Mouse (Mus musculus): ENCODE measurements around the gene Cd200. TPM values are rescaled to one million over a fixed set of nuclear protein-coding genes. Genes with fewer than 3 reads are reported as not detected.
"Not testable (repeated sequence)": the region's sequence is repeated elsewhere in the genome, so short reads cannot be mapped to it uniquely, and the experiment has no call there.

The Cd200 gene
- polyA plus RNA-seq, 1 experiment = 0.03 TPM

DNA sequence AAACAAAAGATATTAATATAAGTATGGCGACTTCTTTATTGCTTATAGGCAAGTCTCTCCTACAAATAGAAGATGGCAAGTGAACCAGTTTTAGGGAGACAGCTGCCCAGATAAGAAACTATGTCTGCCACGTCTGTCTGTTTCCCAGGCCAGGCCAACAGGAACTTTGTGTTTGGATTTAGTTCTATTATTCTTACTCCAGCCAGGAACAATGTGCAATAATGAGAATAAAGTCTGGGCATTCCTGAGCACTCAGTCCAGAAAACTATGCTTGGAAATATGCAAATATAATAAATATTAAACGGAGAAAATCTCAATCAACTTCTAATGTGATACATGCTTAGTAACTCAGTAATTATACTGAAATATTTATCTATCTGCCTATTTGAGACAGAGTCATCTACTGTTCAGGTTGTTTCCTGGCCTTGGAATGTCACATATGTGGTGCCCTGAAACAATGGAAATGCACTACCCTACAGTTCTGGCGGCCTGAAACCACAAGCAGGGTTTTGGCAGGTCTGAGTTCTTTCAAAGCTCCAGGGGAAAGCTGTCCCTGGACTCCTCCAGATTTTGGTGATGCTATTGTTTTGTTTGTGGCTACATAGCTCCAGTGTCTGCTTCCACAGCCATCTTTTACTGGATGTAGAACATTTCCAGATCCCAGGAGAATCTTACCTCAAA lies 39.4 kb downstream of the Cd200 start:
- Histone ChIP-seq H3K36me3 (ENCODE audit: control insufficient read depth) (no peaks in the 10 kb centered on the region), H3K9me3 (ENCODE audit: control insufficient read depth, low read length) (no peaks in the 10 kb centered on the region)

GRCm38 (mm10) chr16:45366111-45366510 lies 42.7 kb downstream of the Cd200 start:
- TF ChIP-seq GATA1 (IDR thresholded peaks at IDR 0.05; ENCODE audit: low read length) (no peak), TAL1 (IDR thresholded peaks at IDR 0.05; ENCODE audit: low read length) (no peak)
- Histone ChIP-seq H3K4me3 (replicated peaks) (no peak overlapping the region), H3K36me3 (ENCODE audit: control insufficient read depth) (no peaks in the 10 kb centered on the region), H3K9me3 (ENCODE audit: control insufficient read depth, low read length) (no peaks in the 10 kb centered on the region), H3K4me1 (ENCODE audit: control insufficient read depth) (no peaks in the 10 kb centered on the region), H3K27me3 (ENCODE audit: control insufficient read depth) (no peaks in the 10 kb centered on the region)

More for the DNA sequence above, 39.4 kb downstream of the Cd200 start:
- no peak overlapping the region for H3K4me3 ChIP-seq (replicated peaks)
- TF ChIP-seq TAL1 (IDR thresholded peaks at IDR 0.05; ENCODE audit: low read length) (no peak), GATA1 (IDR thresholded peaks at IDR 0.05; ENCODE audit: low read length) (no peak)
- H3K4me1 ChIP-seq (ENCODE audit: control insufficient read depth) = no peaks in the 10 kb centered on the region
- H3K27me3 ChIP-seq (ENCODE audit: control insufficient read depth) = no peaks in the 10 kb centered on the region

GRCm38 (mm10) chr16:45365353-45365752 lies 43.5 kb downstream of the Cd200 start:
- no peaks in the 10 kb centered on the region for H3K9me3 ChIP-seq (ENCODE audit: control insufficient read depth, low read length)
- no peaks in the 10 kb centered on the region for H3K4me1 ChIP-seq (ENCODE audit: control insufficient read depth)
- no peak overlapping the region for H3K4me3 ChIP-seq (replicated peaks)
- no peaks in the 10 kb centered on the region for H3K27me3 ChIP-seq (ENCODE audit: control insufficient read depth)
- TF ChIP-seq TAL1 (IDR thresholded peaks at IDR 0.05; ENCODE audit: low read length) = no peak
- no peak for TF ChIP-seq GATA1 (IDR thresholded peaks at IDR 0.05; ENCODE audit: low read length)
- no peaks in the 10 kb centered on the region for H3K36me3 ChIP-seq (ENCODE audit: control insufficient read depth)

- Histone ChIP-seq H3K9me3 (ENCODE audit: control insufficient read depth, low read length) (no peaks in the 10 kb centered on the region), H3K4me1 (ENCODE audit: control insufficient read depth) (no peaks in the 10 kb centered on the region), H3K36me3 (ENCODE audit: control insufficient read depth) (no peaks in the 10 kb centered on the region), H3K27me3 (ENCODE audit: control insufficient read depth) (no peaks in the 10 kb centered on the region), H3K4me3 (replicated peaks) (no peak overlapping the region)
- TF ChIP-seq TAL1 (IDR thresholded peaks at IDR 0.05; ENCODE audit: low read length) (no peak), GATA1 (IDR thresholded peaks at IDR 0.05; ENCODE audit: low read length) (no peak)
Measured at GRCm38 (mm10) chr16:45364627-45365026, 44.2 kb downstream of the Cd200 start.

GRCm38 (mm10) chr16:45363480-45364045 lies 45.3 kb downstream of the Cd200 start:
- no peaks in the 10 kb centered on the region for H3K9me3 ChIP-seq (ENCODE audit: control insufficient read depth, low read length)
- no peak for TF ChIP-seq GATA1 (IDR thresholded peaks at IDR 0.05; ENCODE audit: low read length)
- no peak for TF ChIP-seq TAL1 (IDR thresholded peaks at IDR 0.05; ENCODE audit: low read length)
- no peak overlapping the region for H3K4me3 ChIP-seq (replicated peaks)
- no peaks in the 10 kb centered on the region for H3K27me3 ChIP-seq (ENCODE audit: control insufficient read depth)
- H3K4me1 ChIP-seq (ENCODE audit: control insufficient read depth) = no peaks in the 10 kb centered on the region
- no peaks in the 10 kb centered on the region for H3K36me3 ChIP-seq (ENCODE audit: control insufficient read depth)

DNA sequence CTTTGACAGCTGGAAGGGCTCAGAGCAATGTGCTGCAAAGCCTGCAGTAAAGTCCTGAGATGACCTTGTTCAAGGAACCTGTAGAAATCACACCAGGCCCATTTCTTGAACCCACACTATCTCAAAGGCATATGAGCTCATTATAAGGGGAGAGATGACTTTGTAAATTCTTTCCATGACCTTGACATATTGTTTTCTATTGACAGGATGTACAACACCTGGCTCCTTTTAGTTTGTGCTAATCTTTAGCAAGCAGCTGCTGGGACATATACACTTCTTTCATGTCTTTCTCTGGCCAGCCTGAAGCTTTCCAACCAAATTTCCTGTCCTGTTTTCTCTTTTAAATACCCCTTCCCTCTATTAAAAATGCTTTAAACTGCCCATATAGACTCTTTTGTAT lies 47.4 kb downstream of the Cd200 start:
- H3K27me3 ChIP-seq (ENCODE audit: control insufficient read depth) = no peaks in the 10 kb centered on the region
- H3K36me3 ChIP-seq (ENCODE audit: control insufficient read depth) = no peaks in the 10 kb centered on the region
- no peaks in the 10 kb centered on the region for H3K9me3 ChIP-seq (ENCODE audit: control insufficient read depth, low read length)
- no peak overlapping the region for H3K4me3 ChIP-seq (replicated peaks)
- no peak for TF ChIP-seq GATA1 (IDR thresholded peaks at IDR 0.05; ENCODE audit: low read length)
- no peak for TF ChIP-seq TAL1 (IDR thresholded peaks at IDR 0.05; ENCODE audit: low read length)
- H3K4me1 ChIP-seq (ENCODE audit: control insufficient read depth) = no peaks in the 10 kb centered on the region

- H3K4me1 ChIP-seq (ENCODE audit: control insufficient read depth); H3K27me3 ChIP-seq (ENCODE audit: control insufficient read depth); H3K36me3 ChIP-seq (ENCODE audit: control insufficient read depth); H3K9me3 ChIP-seq (ENCODE audit: control insufficient read depth, low read length); H3K4me3 ChIP-seq (replicated peaks): not testable (repeated sequence)
Measured at GRCm38 (mm10) chr16:45358441-45358840, 50.4 kb downstream of the Cd200 start.

GRCm38 (mm10) chr16:45357134-45357533 lies 51.7 kb downstream of the Cd200 start:
- Histone ChIP-seq H3K4me3 (replicated peaks) (no peak overlapping the region), H3K27me3 (ENCODE audit: control insufficient read depth) (no peaks in the 10 kb centered on the region), H3K9me3 (ENCODE audit: control insufficient read depth, low read length) (peaks cover 3% of the 10 kb centered on the region), H3K4me1 (ENCODE audit: control insufficient read depth) (no peaks in the 10 kb centered on the region), H3K36me3 (ENCODE audit: control insufficient read depth) (no peaks in the 10 kb centered on the region)
- TF ChIP-seq GATA1 (IDR thresholded peaks at IDR 0.05; ENCODE audit: low read length) = no peak
- no peak for TF ChIP-seq TAL1 (IDR thresholded peaks at IDR 0.05; ENCODE audit: low read length)

DNA sequence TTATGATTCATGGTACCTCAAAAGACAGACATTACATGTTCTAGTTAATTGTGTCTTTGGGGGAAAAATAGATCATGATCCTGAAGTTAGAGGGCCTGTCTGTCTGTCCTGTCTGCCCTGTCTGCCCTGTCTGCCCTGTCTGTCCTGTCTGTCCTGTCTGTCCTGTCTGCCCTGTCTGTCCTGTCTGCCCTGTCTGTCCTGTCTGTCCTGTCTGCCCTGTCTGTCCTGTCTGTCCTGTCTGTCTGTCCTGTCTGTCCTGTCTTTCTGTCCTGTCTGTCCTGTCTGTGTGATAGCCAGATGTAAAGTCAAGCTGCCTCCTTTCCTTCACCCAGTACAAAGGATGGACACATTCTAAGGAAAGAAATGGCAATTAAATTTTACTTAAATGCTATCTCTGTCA lies 56.0 kb downstream of the Cd200 start:
- Histone ChIP-seq H3K4me1 (ENCODE audit: control insufficient read depth) (no peaks in the 10 kb centered on the region), H3K36me3 (ENCODE audit: control insufficient read depth) (no peaks in the 10 kb centered on the region), H3K27me3 (ENCODE audit: control insufficient read depth) (no peaks in the 10 kb centered on the region), H3K4me3 (replicated peaks) (no peak overlapping the region), H3K9me3 (ENCODE audit: control insufficient read depth, low read length) (peaks cover 3% of the 10 kb centered on the region)
- TF ChIP-seq GATA1 (IDR thresholded peaks at IDR 0.05; ENCODE audit: low read length) = no peak

DNA sequence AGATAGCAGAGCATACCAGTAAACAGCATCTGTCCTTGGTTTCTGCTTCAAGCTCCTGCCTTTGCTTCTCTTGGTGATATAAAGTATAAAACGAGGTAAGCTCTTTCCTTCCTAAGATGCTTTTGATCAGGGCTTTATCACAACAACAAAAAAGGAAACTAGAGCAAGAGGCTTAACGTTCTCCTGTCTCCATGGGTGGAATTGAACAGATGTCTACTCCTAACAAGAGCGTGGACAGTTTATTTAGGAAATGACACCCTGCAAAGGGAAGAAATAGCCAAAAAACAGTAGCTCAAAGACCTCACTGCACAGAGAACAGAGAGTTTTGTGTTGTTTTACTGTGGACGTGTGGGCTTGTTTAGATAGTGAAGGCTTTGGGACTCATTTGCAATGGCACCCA lies 58.1 kb downstream of the Cd200 start:
- no peaks in the 10 kb centered on the region for H3K27me3 ChIP-seq (ENCODE audit: control insufficient read depth)
- no peaks in the 10 kb centered on the region for H3K4me1 ChIP-seq (ENCODE audit: control insufficient read depth)
- TF ChIP-seq TAL1 (IDR thresholded peaks at IDR 0.05; ENCODE audit: low read length) = no peak
- TF ChIP-seq GATA1 (IDR thresholded peaks at IDR 0.05; ENCODE audit: low read length) = no peak
- no peaks in the 10 kb centered on the region for H3K36me3 ChIP-seq (ENCODE audit: control insufficient read depth)
- H3K9me3 ChIP-seq (ENCODE audit: control insufficient read depth, low read length) = peaks cover 3% of the 10 kb centered on the region
- no peak overlapping the region for H3K4me3 ChIP-seq (replicated peaks)
